Mouse (Mus musculus): ENCODE data around the gene Trhr2.
"Not testable (repeated sequence)": the region's sequence is repeated elsewhere in the genome, so short reads cannot be mapped to it uniquely, and the experiment has no call there.

The Trhr2 gene

GRCm38 (mm10) chr8:122329553-122330239 lies 30.9 kb downstream of the Trhr2 start:
- no peak for DNase-seq

- no peak for DNase-seq
Measured at GRCm38 (mm10) chr8:122329072-122329471, 31.5 kb downstream of the Trhr2 start.

GRCm38 (mm10) chr8:122326114-122326542 lies 34.4 kb downstream of the Trhr2 start:
- DNase-seq: no peak

- no peak for DNase-seq
Measured at GRCm38 (mm10) chr8:122325196-122325595, 35.4 kb downstream of the Trhr2 start.

- DNase-seq: not testable (repeated sequence)
Measured at GRCm38 (mm10) chr8:122323951-122324402, 36.6 kb downstream of the Trhr2 start.

GRCm38 (mm10) chr8:122322792-122323191 lies 37.8 kb downstream of the Trhr2 start:
- no peak for DNase-seq

- DNase-seq: no peak
Measured at GRCm38 (mm10) chr8:122322126-122322525, 38.4 kb downstream of the Trhr2 start.

GRCm38 (mm10) chr8:122321455-122321921 lies 39.1 kb downstream of the Trhr2 start:
- DNase-seq: no peak

- no peak for DNase-seq
Measured at GRCm38 (mm10) chr8:122320541-122320940, 40.0 kb downstream of the Trhr2 start.

- no peak for DNase-seq
Measured at GRCm38 (mm10) chr8:122319708-122320075, 40.9 kb downstream of the Trhr2 start.

- no peak for DNase-seq
Measured at GRCm38 (mm10) chr8:122319045-122319707, 41.4 kb downstream of the Trhr2 start.

- no peak for DNase-seq
Measured at GRCm38 (mm10) chr8:122317918-122318475, 42.5 kb downstream of the Trhr2 start.

GRCm38 (mm10) chr8:122316402-122316801 lies 44.1 kb downstream of the Trhr2 start:
- DNase-seq: no peak

- DNase-seq: no peak
Measured at GRCm38 (mm10) chr8:122314899-122315496, 45.5 kb downstream of the Trhr2 start.

- DNase-seq: no peak
Measured at GRCm38 (mm10) chr8:122313310-122313709, 47.2 kb downstream of the Trhr2 start.

GRCm38 (mm10) chr8:122312553-122312952 lies 48.0 kb downstream of the Trhr2 start:
- DNase-seq: no peak

GRCm38 (mm10) chr8:122311115-122311514 lies 49.4 kb downstream of the Trhr2 start:
- DNase-seq: no peak

- no peak for DNase-seq
Measured at GRCm38 (mm10) chr8:122309272-122309671, 51.3 kb downstream of the Trhr2 start.

GRCm38 (mm10) chr8:122307836-122308235 lies 52.7 kb downstream of the Trhr2 start:
- no peak for DNase-seq

Data from retina, postnatal 1 day (tissue).